Mouse (Mus musculus): Measurements from ENCODE around the gene Prr3. TPM values are rescaled to one million over a fixed set of nuclear protein-coding genes. Genes with fewer than 3 reads are reported as not detected.

Prr3 gene
- total and polyA plus RNA-seq, 3 experiments = 4.0 to 32.0 (median 5.5) TPM

GRCm38 (mm10) chr17:35996949-35997348, 16.9 kb upstream of the Prr3 start:
- DNase-seq (ENCODE audit: extremely low read depth) = peak; percentile 99
- peak overlapping the region; percentile 28; the same call in 1 of the 2 replicates for H3K9ac ChIP-seq (ENCODE audit: insufficient read depth, low read depth)
- peaks cover under 1% of the 10 kb centered on the region for H3K9me3 ChIP-seq (replicated peaks; ENCODE audit: low read length)
- dilution Hi-C loops (cut with MboI; ENCODE audit: extremely low pct_ligation_motif_present, extremely low pct_unique_long_range_greater_than_20kb, low sequenced_read_pairs) = no loop called here
- peaks cover 7 to 29% of the 10 kb centered on the region in 2 experiments; a peak in 2 of 4 replicates for H3K4me1 ChIP-seq (ENCODE audit: control insufficient read depth in 1 of 2, insufficient read depth in 2 of 2)
- TF ChIP-seq TBP (conservative IDR thresholded peaks at IDR 0.05; ENCODE audit: low read depth, low read length) (no peak), RAD21 (IDR thresholded peaks at IDR 0.05; ENCODE audit: low read depth, low read length) (peak; percentile 83), IRF4 (IDR thresholded peaks at IDR 0.05; ENCODE audit: low read depth, low read length) (peak; percentile 50; the same call in 1 of the 2 replicates), CTCF (conservative IDR thresholded peaks at IDR 0.05 in 1 of 2, IDR thresholded peaks at IDR 0.05 in 1 of 2; ENCODE audit: low read depth in 2 of 2, low read length in 2 of 2) (peak; percentile 92 to 93), CHD1 (IDR thresholded peaks at IDR 0.05; ENCODE audit: low read depth, low read length) (no peak), CHD2 (IDR thresholded peaks at IDR 0.05; ENCODE audit: low read length) (no peak), ZKSCAN1 (IDR thresholded peaks at IDR 0.05; ENCODE audit: borderline replicate concordance, low read depth, low read length) (no peak), MYC (IDR thresholded peaks at IDR 0.05; ENCODE audit: low read depth, low read length) (0 out of 2 replicates have a peak, but pooled peaks have one; percentile 23), MXI1 (IDR thresholded peaks at IDR 0.05; ENCODE audit: low read depth, low read length) (peak; percentile 15; the same call in 1 of the 2 replicates), MEF2A (IDR thresholded peaks at IDR 0.05; ENCODE audit: borderline replicate concordance, low read depth, low read length) (peak; percentile 60; the same call in 1 of the 2 replicates), NRF1 (IDR thresholded peaks at IDR 0.05; ENCODE audit: low read depth, low read length) (no peak), RCOR1 (conservative IDR thresholded peaks at IDR 0.05; ENCODE audit: low read depth, low read length) (no peak), MAX (IDR thresholded peaks at IDR 0.05; ENCODE audit: low read length) (no peak), SMC3 (IDR thresholded peaks at IDR 0.05; ENCODE audit: low read depth, low read length) (peak; percentile 96), BHLHE40 (IDR thresholded peaks at IDR 0.05; ENCODE audit: low read depth, low read length) (peak; percentile 48; the same call in 1 of the 2 replicates), POLR2A (IDR thresholded peaks at IDR 0.05; ENCODE audit: low read depth, low read length) (peak; percentile 26; the same call in 1 of the 2 replicates), ZC3H11A (IDR thresholded peaks at IDR 0.05; ENCODE audit: low read depth, low read length) (peak; percentile 86), E2F4 (IDR thresholded peaks at IDR 0.05; ENCODE audit: insufficient replicate concordance, low read depth, low read length) (no peak)
- H3K36me3 ChIP-seq (replicated peaks in 1 of 2; ENCODE audit: control insufficient read depth in 1 of 2, insufficient read depth in 1 of 2, low read length in 1 of 2) = peaks cover 0 to under 1% of the 10 kb centered on the region in 2 experiments
- in situ Hi-C loops (cut with MboI; ENCODE audit: low pct_ligation_motif_present, low pct_unique_long_range_greater_than_20kb, low sequenced_read_pairs) = no loop called here
- peak overlapping the region; percentile 94; the same call in 1 of the 2 replicates for H3K4me2 ChIP-seq (ENCODE audit: insufficient read depth, low read depth, poor library complexity, severe bottlenecking)
- no peaks in the 10 kb centered on the region for H3K27me3 ChIP-seq (replicated peaks)
- H3K79me2 ChIP-seq (replicated peaks; ENCODE audit: control insufficient read depth, extremely low read depth, insufficient read depth, poor library complexity, severe bottlenecking) = peaks cover 40% of the 10 kb centered on the region
- peak overlapping the region in 1 of 3 experiments; percentile 36 for H3K4me3 ChIP-seq (replicated peaks in 1 of 3; ENCODE audit: low read depth in 2 of 3, low read length in 2 of 3, poor library complexity in 1 of 3)
- H3K27ac ChIP-seq (ENCODE audit: insufficient read depth, low read depth) = no peak overlapping the region

GRCm38 (mm10) chr17:35994879-35995240, 14.8 kb upstream of the Prr3 start:
- Histone ChIP-seq H3K4me2 (ENCODE audit: insufficient read depth, low read depth, poor library complexity, severe bottlenecking) (peak overlapping the region; percentile 85), H3K36me3 (replicated peaks in 1 of 2; ENCODE audit: control insufficient read depth in 1 of 2, insufficient read depth in 1 of 2, low read length in 1 of 2) (peaks cover 0 to 7% of the 10 kb centered on the region in 2 experiments), H3K9ac (ENCODE audit: insufficient read depth, low read depth) (peak overlapping the region; percentile 96), H3K79me2 (replicated peaks; ENCODE audit: control insufficient read depth, extremely low read depth, insufficient read depth, poor library complexity, severe bottlenecking) (peaks cover 26% of the 10 kb centered on the region), H3K9me3 (replicated peaks; ENCODE audit: low read length) (no peaks in the 10 kb centered on the region), H3K27me3 (replicated peaks) (no peaks in the 10 kb centered on the region), H3K4me1 (ENCODE audit: control insufficient read depth in 1 of 2, insufficient read depth in 2 of 2) (peaks cover 4 to 12% of the 10 kb centered on the region in 2 experiments; a peak in 2 of 4 replicates), H3K27ac (ENCODE audit: insufficient read depth, low read depth) (0 out of 2 replicates have a peak overlapping the region, but pooled peaks have one; percentile 17), H3K4me3 (replicated peaks in 1 of 3; ENCODE audit: low read depth in 2 of 3, low read length in 2 of 3, poor library complexity in 1 of 3) (peak overlapping the region; percentile 69 to 73 (median 69))
- dilution Hi-C loops (cut with MboI; ENCODE audit: extremely low pct_ligation_motif_present, extremely low pct_unique_long_range_greater_than_20kb, low sequenced_read_pairs) = no loop called here
- no peak for TF ChIP-seq NELFE (IDR thresholded peaks at IDR 0.05; ENCODE audit: low read depth, low read length)
- TF ChIP-seq TBP (conservative IDR thresholded peaks at IDR 0.05; ENCODE audit: low read depth, low read length) = no peak
- TF ChIP-seq MAZ (IDR thresholded peaks at IDR 0.05; ENCODE audit: low read depth, low read length) = 0 out of 2 replicates have a peak, but pooled peaks have one; percentile 6
- no peak; the same call in none of the 2 replicates for TF ChIP-seq SIN3A (IDR thresholded peaks at IDR 0.05; ENCODE audit: low read length)
- TF ChIP-seq MXI1 (IDR thresholded peaks at IDR 0.05; ENCODE audit: low read depth, low read length) = peak; percentile 2; the same call in 1 of the 2 replicates
- TF ChIP-seq CHD1 (IDR thresholded peaks at IDR 0.05; ENCODE audit: low read depth, low read length) = peak; percentile 63; the same call in 1 of the 2 replicates
- no peak for DNase-seq (ENCODE audit: extremely low read depth)
- in situ Hi-C loops (cut with MboI; ENCODE audit: low pct_ligation_motif_present, low pct_unique_long_range_greater_than_20kb, low sequenced_read_pairs) = no loop called here

All from CH12.LX (cell line).